Mouse (Mus musculus) testis, postnatal 14 days (tissue): ENCODE measurements around the gene Prkg2.

Experiments
- DNase-seq: peaks from one replicate; pipeline ENCODE4 v3.0.0; 2021; ENCODE audit warnings: low spot score

Gene Prkg2

DNA sequence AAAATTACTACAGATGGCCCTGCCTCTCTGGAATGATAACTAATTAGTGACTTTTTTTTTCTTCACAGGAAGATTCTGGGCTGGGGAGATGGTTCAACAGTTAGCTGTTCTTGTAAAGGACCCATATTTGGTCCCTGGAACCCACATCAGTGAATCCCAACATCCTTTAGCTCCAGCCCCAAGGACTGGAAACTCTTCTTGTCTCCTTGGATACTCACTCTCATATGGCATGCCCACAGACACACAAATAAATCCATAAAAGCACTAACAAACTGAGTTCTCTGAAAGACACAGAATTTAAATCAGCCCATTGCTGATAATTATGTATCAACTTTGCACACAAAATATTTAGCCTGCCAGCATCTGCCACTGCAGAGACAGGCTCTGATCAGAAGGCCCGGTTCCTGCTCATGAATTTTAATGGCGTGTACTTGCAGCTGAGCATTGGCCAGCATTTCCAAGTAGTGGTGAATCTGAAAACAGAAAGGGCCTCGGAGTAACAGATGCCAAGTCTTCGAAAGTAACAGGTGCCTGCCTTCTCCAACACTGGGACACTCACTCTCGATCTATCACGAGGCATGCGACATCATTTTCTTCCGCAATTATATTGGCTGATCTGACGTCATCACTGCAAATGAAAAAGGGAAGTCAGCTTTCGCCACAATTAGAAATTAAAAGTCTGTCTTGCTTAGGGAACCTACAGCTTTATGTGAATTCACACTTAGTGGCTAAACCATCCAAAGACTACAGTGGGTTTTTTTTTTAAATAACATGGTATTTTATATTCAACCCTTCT, 61.1 kb downstream of the Prkg2 start:
- no peak for DNase-seq

DNA sequence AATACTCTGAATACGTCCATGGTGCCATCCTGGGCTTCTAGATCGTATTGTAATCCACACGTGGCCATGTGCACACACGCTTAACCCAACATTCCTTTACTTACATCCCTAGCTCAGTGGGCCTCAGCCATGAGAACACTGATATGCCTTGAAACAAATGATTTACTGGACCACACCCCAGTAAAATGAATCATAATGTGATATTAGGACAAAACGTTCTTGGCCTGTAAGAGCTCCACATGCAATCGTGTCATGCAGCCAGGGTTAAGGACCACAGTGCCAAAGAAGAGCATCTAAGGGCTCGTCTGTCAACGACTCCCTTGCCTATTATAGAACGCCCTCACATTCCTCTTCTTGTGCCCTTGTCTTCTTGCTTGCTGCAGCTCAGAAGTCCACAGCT, 70.5 kb downstream of the Prkg2 start:
- DNase-seq = no peak

DNA sequence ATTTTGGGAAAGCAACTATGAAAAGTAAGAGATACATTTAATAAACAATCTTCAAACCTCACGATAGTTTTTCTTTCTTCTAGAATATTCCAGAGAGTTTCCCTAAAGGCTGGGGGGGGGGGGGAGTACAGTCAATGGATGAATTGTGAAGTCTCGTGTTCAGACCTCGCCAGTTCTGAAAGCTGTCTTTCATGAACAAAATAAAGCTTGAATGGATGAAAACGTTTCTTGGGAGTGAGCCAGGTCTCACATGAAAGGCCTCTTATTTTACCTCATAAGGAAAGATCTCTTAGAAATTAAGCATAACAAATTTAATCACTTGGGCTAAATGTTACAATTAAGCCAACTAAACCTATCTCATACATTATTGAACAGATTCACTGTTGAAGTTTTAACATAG, 72.0 kb downstream of the Prkg2 start:
- DNase-seq = no peak

DNA sequence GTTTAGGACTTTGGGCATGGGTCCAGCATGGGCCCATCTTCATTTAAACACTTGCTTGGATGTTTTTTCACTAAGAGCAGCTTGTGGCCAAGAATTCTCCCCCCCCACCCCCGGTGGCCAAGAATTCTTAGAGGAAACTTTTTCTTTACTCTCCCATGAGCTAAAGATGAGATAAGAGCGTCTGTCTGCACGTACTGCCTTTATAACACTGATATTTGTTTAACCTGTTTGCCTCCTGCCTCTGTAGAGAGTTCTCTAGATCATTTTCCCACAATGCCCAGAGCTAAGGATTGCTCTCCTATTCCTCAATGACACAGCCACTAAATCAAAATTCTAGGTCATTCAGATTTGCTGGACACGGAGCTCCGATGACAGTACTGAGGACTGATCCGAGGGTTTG, 72.8 kb downstream of the Prkg2 start:
- no peak for DNase-seq

DNA sequence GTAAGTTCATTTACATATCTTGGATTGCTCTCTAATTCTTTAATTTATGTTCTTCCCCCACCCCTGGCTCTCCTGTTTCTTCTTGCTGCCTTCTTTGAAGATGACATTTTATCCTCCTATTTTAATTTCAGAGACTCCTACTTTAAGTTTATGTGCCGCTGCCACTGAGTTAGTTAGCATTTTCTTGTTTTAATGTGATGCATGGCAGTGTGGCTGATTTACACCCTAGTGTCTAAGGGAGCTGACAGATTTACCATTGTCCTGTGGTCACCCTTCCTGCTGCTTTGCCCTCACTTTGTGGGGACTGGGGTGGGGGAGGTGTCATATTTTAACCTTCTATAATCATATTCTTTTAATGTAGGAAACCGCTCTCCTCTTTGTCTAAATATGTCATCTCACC, 74.7 kb downstream of the Prkg2 start:
- no peak for DNase-seq

DNA sequence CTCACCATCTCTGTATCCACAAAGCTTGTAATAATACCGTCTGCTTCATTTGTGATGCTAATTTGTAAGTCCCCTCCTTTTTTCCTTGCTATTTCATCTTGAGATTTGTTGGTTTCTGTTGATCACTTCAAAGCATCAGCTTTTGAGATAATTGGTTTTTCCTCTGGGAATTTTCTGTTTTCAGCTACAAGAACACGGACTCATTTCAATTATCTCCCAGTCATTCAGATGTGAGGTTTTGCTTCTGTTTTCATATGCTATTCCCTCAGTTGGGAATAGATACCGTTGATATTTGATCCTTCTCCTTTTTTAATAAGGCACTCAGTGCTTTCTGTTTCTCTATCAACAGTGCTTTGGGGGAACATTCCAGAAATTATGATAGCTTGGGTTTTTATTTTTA, 81.6 kb downstream of the Prkg2 start:
- no peak for DNase-seq

DNA sequence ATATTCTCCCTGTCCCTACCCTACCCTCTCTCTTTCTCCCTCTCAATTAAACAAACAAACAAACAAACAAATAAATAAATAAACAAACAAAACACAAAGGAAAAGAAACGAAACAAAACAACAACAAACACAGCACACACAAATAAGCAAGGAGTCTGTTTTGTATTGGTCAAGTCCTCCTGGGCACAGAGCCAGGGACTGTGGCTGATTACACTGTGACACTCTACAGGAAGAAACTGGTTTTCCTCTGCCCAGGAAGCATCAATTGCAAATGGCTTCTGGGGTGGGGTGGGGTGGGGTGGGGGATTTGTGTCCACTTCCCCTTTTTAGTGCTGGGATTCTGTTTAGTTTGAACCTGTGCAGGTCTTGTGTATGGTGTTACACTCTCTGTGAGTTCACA, 83.8 kb downstream of the Prkg2 start:
- no peak for DNase-seq

DNA sequence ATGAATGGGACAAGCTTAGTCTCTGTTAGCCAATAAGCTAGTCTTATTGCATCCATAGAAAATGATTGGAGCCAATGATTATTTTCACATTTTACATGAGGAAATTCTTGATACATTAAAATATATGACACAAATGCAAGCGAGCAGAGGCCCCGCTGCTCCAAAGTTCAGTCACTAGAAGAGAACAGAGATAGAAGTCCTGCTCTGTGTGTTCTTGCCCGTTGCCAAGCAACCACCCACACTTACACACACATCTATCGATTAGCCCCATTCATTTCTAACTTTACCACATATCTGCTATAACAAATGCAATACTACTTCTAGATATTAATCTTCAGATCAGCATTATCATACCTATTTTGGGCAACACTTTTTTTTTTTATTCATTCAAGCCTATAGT, 85.6 kb downstream of the Prkg2 start:
- no peak for DNase-seq

DNA sequence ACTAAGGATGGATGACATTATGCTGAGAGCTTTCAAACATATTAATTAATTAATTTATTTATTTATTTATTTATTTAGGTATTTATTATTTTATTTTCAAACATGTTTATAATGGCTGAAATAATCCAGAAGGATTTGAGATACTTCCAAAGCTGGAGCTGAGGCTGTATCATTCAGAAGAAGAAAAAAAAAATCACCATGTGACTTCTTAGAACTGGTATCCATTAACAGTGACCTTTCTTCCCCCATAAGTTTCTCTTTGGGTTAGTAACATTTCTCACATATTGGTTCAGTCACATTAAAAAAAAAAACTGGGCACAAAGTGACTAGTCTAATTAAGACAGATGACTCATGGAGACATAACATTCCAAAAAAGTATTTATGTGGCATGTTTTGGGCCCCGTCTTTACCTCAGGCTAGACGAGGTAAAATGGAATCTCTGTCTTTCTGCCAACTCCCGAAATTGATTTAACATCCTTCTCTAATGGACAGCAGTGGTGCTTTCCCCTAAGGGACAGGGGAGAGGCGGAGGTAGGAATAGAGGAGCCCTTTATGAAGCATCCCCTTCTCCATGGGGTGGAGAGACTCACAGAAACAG, 86.6 kb downstream of the Prkg2 start:
- no peak for DNase-seq

DNA sequence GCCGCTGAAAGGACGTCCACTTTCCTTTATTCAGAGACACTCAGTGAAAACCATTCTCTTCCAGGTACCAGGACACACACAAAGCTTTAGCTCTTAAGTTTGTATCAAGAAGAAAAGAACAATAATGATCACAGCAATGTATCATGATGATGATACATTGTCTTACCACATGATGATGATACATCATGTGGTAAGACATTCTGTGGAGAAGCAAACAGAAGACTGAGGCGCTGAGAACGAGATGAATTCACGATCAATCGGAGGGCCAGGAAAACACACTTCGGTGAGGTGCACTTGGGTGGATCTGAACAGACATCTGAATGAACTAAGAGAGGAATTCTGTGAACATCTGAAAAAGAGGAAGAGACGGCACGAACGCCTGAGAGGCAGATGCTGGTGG, 87.4 kb downstream of the Prkg2 start:
- DNase-seq = no peak

DNA sequence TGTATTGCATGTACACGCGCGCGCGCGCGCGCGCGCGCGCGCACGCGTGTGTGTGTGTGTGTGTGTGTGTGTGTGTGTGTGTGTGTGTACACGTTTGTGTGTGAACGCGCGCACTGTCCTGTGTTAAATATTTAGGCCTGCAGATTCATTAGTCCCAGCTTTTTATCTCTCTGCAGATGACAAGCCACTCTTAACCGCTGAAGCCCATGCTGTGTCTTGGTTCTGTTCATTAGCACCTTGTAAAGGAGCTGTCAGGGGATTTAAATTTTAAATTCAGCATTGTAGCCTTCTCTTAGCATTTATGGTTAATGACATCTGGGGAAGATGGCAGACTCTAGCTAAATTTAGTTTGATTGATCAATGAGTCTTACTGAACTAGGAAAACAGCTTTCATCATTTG, 90.5 kb downstream of the Prkg2 start:
- DNase-seq = no peak

DNA sequence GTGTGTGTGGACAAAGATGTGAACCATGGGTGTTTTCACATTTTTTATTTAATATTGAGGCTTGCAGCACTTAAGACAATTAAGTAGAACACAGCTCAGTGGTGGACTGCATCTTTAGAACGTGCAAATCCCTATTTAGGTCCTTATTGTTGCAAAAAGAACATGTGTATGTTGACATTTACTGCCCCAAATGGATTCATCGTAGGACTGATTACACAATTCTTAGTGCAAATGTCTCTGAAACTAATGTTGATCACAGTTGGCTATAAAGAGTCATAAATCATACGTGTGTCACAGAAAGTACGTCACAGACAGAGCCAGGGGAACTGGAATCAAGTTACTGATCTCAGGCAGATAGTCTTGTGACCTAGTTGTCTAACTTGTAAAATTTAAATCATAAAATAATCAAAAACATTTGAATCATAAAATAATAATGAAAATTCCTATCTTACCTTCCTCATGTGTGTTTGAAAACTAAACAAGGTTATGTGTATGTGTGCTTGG, 91.0 kb downstream of the Prkg2 start:
- no peak for DNase-seq

DNA sequence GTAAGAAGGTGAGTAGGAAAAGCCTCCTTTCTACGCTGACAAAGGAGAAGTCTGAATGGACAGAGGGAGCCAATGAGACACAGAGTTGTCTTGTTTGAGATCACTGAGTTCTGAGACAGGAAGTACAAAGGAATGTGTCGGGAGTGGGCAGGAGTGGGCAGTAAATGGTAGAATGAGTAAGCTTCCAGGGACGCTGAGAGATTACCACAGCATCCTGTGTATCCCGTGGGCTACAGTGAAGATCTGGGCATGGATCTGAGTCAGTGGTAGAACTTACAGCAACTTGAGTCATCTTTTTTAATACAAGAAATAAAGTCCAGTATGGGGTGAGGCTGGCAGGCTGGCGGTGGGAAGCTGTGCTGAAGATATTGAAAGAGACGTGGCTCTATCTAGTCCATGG, 93.4 kb downstream of the Prkg2 start:
- DNase-seq = no peak

DNA sequence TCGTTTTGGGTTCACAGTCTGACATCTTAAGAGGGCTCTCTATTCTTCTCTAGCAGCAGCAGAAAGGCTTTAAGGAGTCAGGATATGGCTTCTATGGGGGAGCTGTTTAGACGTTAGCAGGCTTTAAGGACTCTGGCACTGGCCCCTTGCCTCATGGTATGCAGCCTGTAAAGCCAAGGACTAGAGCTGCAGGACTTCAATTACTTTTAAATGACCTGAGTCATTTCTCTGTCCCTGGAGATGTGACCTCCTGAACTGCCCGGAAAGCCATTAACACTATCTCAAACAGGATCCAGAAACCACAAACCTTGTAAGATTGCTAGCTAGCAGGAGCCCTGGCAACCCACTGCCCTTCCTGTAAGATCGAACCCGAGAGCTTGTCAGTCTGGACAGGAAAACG, 96.4 kb downstream of the Prkg2 start:
- DNase-seq = no peak

DNA sequence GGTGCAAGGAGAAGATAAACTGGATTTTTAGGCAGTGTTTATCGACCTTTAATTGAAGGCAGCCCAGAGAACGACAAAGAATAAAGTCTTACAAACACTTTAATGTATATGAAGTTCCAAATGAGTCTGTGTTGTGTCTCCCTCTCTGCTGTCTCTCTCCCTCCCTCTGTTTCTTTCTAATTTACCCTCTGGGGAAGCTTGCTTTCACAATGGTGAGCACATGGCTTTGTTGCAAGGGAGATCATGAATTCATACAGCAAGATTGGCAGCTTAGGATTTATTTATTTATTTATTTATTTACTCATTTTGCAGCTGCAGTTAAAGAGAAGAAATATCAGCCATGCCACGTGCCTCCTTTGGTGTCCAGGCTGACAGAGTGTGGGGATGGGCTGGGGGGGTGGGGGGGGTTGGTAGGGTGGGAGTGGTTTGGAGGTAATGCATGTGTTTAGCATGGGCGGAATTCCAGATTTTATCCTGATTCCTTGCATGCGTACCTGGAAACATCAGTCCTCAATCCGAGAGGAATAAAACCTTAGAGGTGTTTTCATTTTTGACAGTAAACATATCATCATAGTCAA, 97.4 kb downstream of the Prkg2 start:
- DNase-seq = no peak

DNA sequence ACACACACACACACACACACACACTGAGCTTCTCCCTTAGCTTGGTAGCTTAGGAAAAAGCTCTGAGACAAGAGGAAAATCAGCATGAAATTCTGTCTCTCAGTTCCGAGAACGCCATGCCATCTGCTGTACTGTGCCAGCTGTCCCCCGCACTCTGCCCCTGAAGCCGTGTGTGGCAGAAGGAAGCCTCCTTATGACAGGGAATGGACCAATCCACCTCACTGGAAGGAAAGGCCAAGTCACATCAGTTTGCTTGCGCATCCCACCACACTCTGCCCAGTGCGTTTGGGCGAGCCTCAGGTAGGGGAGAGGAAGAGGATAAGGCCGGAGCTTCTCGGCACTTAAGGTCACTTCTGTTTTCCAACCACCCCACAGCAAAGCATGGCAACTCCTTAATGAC, 98.0 kb downstream of the Prkg2 start:
- DNase-seq = no peak

DNA sequence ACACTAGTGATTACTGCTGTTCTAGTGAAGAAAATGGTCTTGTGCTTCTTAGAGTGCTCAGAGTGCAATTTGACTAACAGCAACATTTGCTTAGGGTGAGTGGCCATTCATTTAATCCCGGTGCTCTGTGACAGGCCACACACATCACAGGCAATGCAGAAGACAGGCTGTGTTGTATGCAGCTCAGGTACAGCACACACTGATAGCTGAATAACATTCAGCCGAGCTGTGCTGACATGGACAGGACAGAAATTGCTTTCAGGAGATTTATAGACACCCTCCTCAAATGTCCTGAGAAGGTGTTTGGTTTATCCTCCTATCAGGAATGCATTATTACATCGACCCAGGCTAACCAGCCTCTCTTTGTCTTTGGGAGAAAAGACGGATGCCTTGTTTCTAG, 99.3 kb downstream of the Prkg2 start:
- DNase-seq = no peak

DNA sequence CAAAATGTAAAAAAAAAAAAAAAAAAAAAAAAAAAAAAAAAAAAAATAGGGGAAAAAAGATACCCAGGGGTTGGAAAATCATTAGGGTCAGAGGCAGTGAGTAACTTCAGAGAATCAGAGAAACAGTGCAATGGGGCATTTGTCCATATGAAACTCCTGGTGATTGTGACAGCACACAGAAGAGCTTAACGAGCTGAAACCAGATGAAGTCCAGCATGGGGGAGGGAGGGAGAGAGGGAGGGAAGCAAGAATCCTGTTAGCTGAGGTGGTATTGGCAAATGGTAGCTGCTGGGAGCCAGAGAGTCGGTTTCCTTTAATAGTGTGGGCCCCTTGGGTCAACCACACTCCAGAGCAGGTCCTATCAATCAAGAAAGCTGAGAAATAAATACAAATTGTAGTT, 100.5 kb downstream of the Prkg2 start:
- DNase-seq = no peak

DNA sequence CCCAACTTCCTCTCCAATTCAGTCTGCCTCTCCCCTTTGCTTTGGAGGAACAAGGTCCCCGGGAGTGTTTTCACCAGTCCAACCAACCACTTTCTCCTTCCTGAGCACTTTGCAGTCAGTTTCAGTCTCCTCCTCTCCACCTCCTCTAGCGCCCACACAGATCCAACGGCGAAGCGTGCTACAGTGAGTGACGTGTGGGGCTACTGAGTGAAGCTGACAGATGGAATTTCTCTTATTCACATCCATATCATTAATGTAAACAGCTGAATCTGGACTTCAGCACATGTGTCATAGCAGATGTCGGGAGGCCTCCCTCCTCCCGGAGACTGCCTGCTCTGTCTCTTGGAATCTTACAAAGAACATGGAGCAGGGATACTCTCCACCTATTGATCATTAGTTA, 101.2 kb downstream of the Prkg2 start:
- no peak for DNase-seq

DNA sequence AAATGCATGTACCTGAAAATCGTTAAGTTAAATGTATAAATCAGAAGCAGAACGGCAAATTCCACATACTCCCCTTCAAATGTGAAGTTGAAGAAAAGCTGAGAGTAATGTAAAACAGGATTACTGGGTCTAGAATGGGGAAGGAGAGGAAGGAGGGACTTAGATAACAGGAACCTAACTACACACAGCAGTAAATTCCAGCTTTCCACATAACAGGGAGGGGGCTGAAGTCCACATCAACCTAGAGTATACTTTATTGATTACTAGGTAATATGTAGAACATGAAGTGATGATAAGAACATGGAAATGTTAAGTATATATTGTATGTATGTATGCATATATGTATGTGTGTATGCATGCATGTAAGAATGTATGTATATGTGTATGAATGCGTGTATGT, 114.2 kb downstream of the Prkg2 start:
- no peak for DNase-seq

DNA sequence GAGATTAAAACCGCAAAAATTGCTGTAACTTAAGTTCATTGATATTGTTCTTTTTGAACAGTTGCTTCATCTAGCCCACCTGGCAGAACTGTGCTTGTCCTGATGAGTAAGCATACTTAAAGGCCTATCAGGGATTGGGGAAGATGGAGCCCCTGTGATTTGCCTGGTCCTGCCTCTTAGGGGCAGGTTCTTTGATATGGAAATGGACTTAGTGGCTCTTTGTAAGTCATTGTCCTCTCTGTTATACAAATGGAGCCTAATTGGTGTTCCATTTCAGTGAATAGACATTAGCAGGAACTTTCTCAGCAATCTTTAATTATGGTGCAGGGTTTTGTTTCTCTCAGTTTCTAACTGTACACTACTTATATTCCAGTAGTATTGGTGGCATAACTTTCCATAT, 115.5 kb downstream of the Prkg2 start:
- DNase-seq = no peak

DNA sequence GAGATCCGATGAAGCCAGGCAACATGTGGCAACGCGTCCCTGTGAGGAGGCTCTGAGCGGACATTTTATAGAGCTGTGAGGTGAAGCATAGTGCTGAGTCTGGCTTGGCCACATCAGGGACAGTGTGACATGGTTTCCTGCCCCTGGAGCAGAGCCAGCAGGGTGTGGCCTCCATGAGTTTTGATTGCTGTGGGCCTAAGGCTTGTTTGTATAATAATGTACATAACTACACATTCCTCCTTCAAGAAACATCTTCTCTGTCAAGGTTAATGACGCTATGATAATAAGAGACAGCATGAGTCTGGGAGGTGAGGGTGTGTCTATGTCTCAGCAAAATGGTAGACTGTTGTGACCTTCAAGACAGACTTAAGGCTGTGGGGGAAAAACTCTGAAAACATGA, 118.4 kb downstream of the Prkg2 start:
- no peak for DNase-seq

DNA sequence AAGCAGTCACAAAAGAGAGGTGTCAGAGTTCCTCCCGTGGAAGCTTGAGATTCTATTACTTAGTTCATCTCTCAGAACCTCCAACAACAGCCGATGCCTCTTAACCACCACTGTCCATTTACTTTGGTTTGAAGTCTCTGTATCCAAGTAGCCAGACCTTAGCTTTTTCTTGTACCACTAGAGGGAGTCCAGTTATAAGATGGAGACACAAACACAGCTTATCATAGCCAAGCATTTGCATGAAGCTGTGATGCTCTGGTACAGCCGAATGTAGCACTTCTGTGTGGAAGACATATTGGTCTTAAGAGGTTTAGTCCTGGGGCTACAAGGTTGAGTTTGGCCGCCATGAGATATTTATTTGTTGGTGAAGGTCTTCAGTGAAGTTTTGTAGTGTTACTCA, 134.8 kb downstream of the Prkg2 start:
- DNase-seq = no peak

DNA sequence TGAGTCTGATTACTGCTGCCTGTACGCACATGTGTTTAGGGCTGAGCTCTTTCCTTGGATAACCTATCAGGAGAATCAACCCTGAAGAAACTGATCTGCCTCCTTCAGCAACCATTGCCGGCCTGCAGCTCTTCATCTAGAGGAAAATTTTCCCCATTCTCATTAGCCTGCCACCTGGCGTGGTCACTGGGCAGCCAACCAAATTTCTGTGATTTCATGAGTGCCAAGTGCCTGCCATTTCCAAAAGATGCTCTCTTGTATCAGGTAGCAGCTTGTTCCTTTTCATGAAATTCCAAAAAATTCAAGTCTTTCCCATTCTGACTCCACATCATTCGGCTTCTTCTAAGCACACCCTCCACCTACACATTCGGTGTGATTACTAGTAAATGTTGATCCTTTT, 136.2 kb downstream of the Prkg2 start:
- DNase-seq = no peak
